Mouse (Mus musculus) forebrain, embryonic 10.5 days (tissue): ENCODE results near the gene Rasa4. TPM values are rescaled to one million over a fixed set of nuclear protein-coding genes. Genes with fewer than 3 reads are reported as not detected.

Source experiments
- DNase-seq: peaks from one replicate; pipeline ENCODE4 v3.0.0-alpha.2; 2017; ENCODE audit warnings: low spot score; ENCODE audit errors: extremely low spot score
- H3K27ac ChIP-seq: fragments of 300-500 bp; sonication (generic); 2 replicates; pipeline ENCODE4 v1.5.1; 2016; ENCODE audit warnings: mild to moderate bottlenecking
- H3K27me3 ChIP-seq: fragments of 300-500 bp; sonication (generic); 2 replicates; pipeline ENCODE4 v1.6.1; 2016; ENCODE audit warnings: mild to moderate bottlenecking; ENCODE audit not compliant: poor library complexity, severe bottlenecking
- H3K36me3 ChIP-seq: fragments of 300-500 bp; sonication (generic); replicated peaks from 2 replicates; pipeline ENCODE4 v1.6.1; 2016; ENCODE audit warnings: mild to moderate bottlenecking, moderate library complexity
- H3K4me1 ChIP-seq: fragments of 300-500 bp; sonication (generic); 2 replicates; pipeline ENCODE4 v1.6.1; 2016
- H3K4me3 ChIP-seq: fragments of 300-500 bp; sonication (generic); 2 replicates; pipeline ENCODE4 v1.5.1; 2016; ENCODE audit warnings: mild to moderate bottlenecking, moderate library complexity
- H3K9me3 ChIP-seq: fragments of 300-500 bp; sonication (generic); 2 replicates; pipeline ENCODE4 v1.6.1; 2016; ENCODE audit warnings: mild to moderate bottlenecking, moderate library complexity
- WGBS: fragments of 180-500 bp; shearing (Covaris S2); methylation state at CpG from one replicate; pipeline ENCODE4 v1.1.7; 2016; 5-methylcytosine and 5-hydroxymethylcytosine counted together
- polyA plus RNA-seq: library from polyadenylated mRNA; unstranded; fragments of >200 nt; fragmentation: Nextera tagmentation; extraction: Ambion mirVana; gene quantifications from 2 replicates; pipeline ENCODE4 v1.2.1, GENCODE M21; 2016

Gene Rasa4
- polyA plus RNA-seq, 1 experiment from 2014 or later: 3.8 TPM

GRCm38 (mm10) chr5:136075076-136075475 is 8.6 kb upstream of the Rasa4 start:
- 94% methylated on average over 5 of the region's 5 CpGs for WGBS
- H3K27me3 ChIP-seq: no peaks in the 10 kb centered on the region

GRCm38 (mm10) chr5:136076284-136076683 is 7.4 kb upstream of the Rasa4 start:
- no peaks in the 10 kb centered on the region for H3K4me1 ChIP-seq
- no peaks in the 10 kb centered on the region for H3K9me3 ChIP-seq
- no peaks in the 10 kb centered on the region for H3K36me3 ChIP-seq
- H3K27me3 ChIP-seq: no peaks in the 10 kb centered on the region
- H3K4me3 ChIP-seq: no peak overlapping the region
- H3K27ac ChIP-seq: no peak overlapping the region
- no peak for DNase-seq
- 72% methylated on average over 7 of the region's 7 CpGs for WGBS

More at GRCm38 (mm10) chr5:136075076-136075475, 8.6 kb upstream of the Rasa4 start:
- Histone ChIP-seq H3K36me3 (no peaks in the 10 kb centered on the region), H3K4me3 (no peak overlapping the region), H3K27ac (no peak overlapping the region), H3K9me3 (no peaks in the 10 kb centered on the region), H3K4me1 (no peaks in the 10 kb centered on the region)
- no peak for DNase-seq

GRCm38 (mm10) chr5:136077001-136077550 is 6.6 kb upstream of the Rasa4 start:
- 91% methylated on average over 9 of the region's 9 CpGs for WGBS

GRCm38 (mm10) chr5:136078136-136078535 is 5.6 kb upstream of the Rasa4 start:
- Histone ChIP-seq H3K27ac (no peak overlapping the region), H3K27me3 (no peaks in the 10 kb centered on the region), H3K9me3 (no peaks in the 10 kb centered on the region), H3K36me3 (no peaks in the 10 kb centered on the region), H3K4me3 (no peak overlapping the region), H3K4me1 (peaks cover under 1% of the 10 kb centered on the region)
- DNase-seq: no peak
- WGBS: 97% methylated on average over 5 of the region's 5 CpGs

More at GRCm38 (mm10) chr5:136077001-136077550, 6.6 kb upstream of the Rasa4 start:
- Histone ChIP-seq H3K36me3 (no peaks in the 10 kb centered on the region), H3K9me3 (no peaks in the 10 kb centered on the region), H3K27me3 (no peaks in the 10 kb centered on the region), H3K4me3 (no peak overlapping the region), H3K4me1 (no peaks in the 10 kb centered on the region), H3K27ac (no peak overlapping the region)
- DNase-seq: no peak

- Histone ChIP-seq H3K4me1 (peaks cover 32% of the 10 kb centered on the region), H3K9me3 (no peaks in the 10 kb centered on the region), H3K27me3 (peaks cover 35% of the 10 kb centered on the region), H3K36me3 (no peaks in the 10 kb centered on the region), H3K27ac (no peak overlapping the region), H3K4me3 (no peak overlapping the region)
- 78% methylated on average over 4 of the region's 4 CpGs for WGBS
- DNase-seq: no peak
Measured at GRCm38 (mm10) chr5:136082345-136082744, 1.4 kb upstream of the Rasa4 start.

GRCm38 (mm10) chr5:136084144-136084881 is 597 bp downstream of the Rasa4 start:
- DNase-seq: peak; percentile 22
- 1% methylated on average over 23 of the region's 23 CpGs for WGBS
- Histone ChIP-seq H3K9me3 (no peaks in the 10 kb centered on the region), H3K36me3 (no peaks in the 10 kb centered on the region), H3K4me1 (peaks cover 42% of the 10 kb centered on the region), H3K27me3 (peaks cover 45% of the 10 kb centered on the region), H3K4me3 (peak overlapping the region; percentile 56), H3K27ac (peak overlapping the region; percentile 35)

GRCm38 (mm10) chr5:136084891-136085651 is 1.4 kb downstream of the Rasa4 start:
- peak overlapping the region; percentile 56 for H3K27ac ChIP-seq
- H3K36me3 ChIP-seq: no peaks in the 10 kb centered on the region
- WGBS: 5% methylated on average over 21 of the region's 21 CpGs
- H3K9me3 ChIP-seq: no peaks in the 10 kb centered on the region
- H3K4me3 ChIP-seq: peak overlapping the region; percentile 56
- peaks cover 45% of the 10 kb centered on the region for H3K27me3 ChIP-seq
- peak; percentile 44 for DNase-seq
- peaks cover 42% of the 10 kb centered on the region for H3K4me1 ChIP-seq

GRCm38 (mm10) chr5:136086290-136086689 is 2.6 kb downstream of the Rasa4 start:
- Histone ChIP-seq H3K36me3 (no peaks in the 10 kb centered on the region), H3K9me3 (no peaks in the 10 kb centered on the region), H3K27ac (no peak overlapping the region), H3K4me3 (no peak overlapping the region), H3K27me3 (peaks cover 45% of the 10 kb centered on the region), H3K4me1 (peaks cover 42% of the 10 kb centered on the region)
- DNase-seq: no peak
- WGBS: 91% methylated on average over 8 of the region's 8 CpGs

GRCm38 (mm10) chr5:136088821-136089575 is 5.3 kb downstream of the Rasa4 start:
- H3K9me3 ChIP-seq: no peaks in the 10 kb centered on the region
- H3K4me3 ChIP-seq: no peak overlapping the region
- WGBS: 13% methylated on average over 14 of the region's 14 CpGs
- peaks cover 34% of the 10 kb centered on the region for H3K4me1 ChIP-seq
- H3K27me3 ChIP-seq: peaks cover 47% of the 10 kb centered on the region
- DNase-seq: no peak
- H3K36me3 ChIP-seq: no peaks in the 10 kb centered on the region
- no peak overlapping the region for H3K27ac ChIP-seq

GRCm38 (mm10) chr5:136091927-136092326 is 8.2 kb downstream of the Rasa4 start:
- H3K27ac ChIP-seq: no peak overlapping the region
- no peak overlapping the region for H3K4me3 ChIP-seq
- peaks cover 23% of the 10 kb centered on the region for H3K4me1 ChIP-seq
- 60% methylated on average over 5 of the region's 5 CpGs for WGBS
- peaks cover 3% of the 10 kb centered on the region; the same call in 1 of the 2 replicates for H3K9me3 ChIP-seq
- DNase-seq: no peak
- peaks cover 18% of the 10 kb centered on the region for H3K27me3 ChIP-seq
- H3K36me3 ChIP-seq: no peaks in the 10 kb centered on the region

GRCm38 (mm10) chr5:136094249-136095010 is 10.7 kb downstream of the Rasa4 start:
- WGBS: 78% methylated on average over 8 of the region's 8 CpGs
- Histone ChIP-seq H3K27ac (no peak overlapping the region), H3K4me3 (no peak overlapping the region), H3K4me1 (peaks cover 13% of the 10 kb centered on the region), H3K9me3 (peaks cover 3% of the 10 kb centered on the region; the same call in 1 of the 2 replicates), H3K27me3 (peaks cover 4% of the 10 kb centered on the region; the same call in 1 of the 2 replicates), H3K36me3 (no peaks in the 10 kb centered on the region)
- DNase-seq: no peak

GRCm38 (mm10) chr5:136095089-136095488 is 11.4 kb downstream of the Rasa4 start:
- WGBS: 72% methylated on average over 7 of the region's 7 CpGs
- Histone ChIP-seq H3K36me3 (no peaks in the 10 kb centered on the region), H3K27ac (no peak overlapping the region), H3K9me3 (peaks cover 3% of the 10 kb centered on the region; the same call in 1 of the 2 replicates), H3K4me3 (no peak overlapping the region), H3K4me1 (peaks cover 13% of the 10 kb centered on the region), H3K27me3 (peaks cover 4% of the 10 kb centered on the region; the same call in 1 of the 2 replicates)
- DNase-seq: no peak
